Mouse (Mus musculus): ENCODE measurements around the gene Gm45785.

DNA sequence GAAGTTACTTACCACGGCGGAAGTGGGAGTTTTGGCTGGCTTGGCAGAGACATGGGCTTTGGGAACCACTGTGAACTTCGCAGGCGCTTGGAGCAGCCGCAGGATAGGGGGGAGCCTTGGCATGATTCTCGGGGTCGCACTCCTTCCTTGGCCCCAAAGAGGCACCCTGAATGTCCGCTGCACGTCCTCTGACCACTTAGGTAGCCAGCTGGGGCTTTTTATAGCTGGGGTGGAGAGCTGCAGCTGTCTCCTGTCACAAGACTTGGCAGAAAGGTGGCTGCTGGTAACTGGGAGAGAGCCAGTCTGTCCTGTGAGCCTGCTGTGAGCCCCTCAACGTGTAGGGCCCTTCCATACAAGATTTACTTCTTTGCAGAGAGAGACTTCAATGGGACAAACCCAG, 44.1 kb upstream of the Gm45785 start, which contains the start of gene Cox8b:
- TF ChIP-seq CTCF (conservative IDR thresholded peaks at IDR 0.05; ENCODE audit: low read length) (no peak), POU5F1 (IDR thresholded peaks at IDR 0.05; ENCODE audit: borderline replicate concordance, low read length) (no peak)

Data from E14TG2a.4 (cell line).